Mouse (Mus musculus) monocyte, adult 2 months (primary cell): Measurements from ENCODE around the gene Sec23ip.

Source experiments
- DNase-seq, 2 experiments: peaks; one replicate each; pipeline ENCODE4 v3.0.0; 2022; ENCODE audit warnings: low spot score in 2 of 2, low read depth in 1 of 2

The Sec23ip gene

GRCm38 (mm10) chr7:128777201-128777600 is 32.5 kb downstream of the Sec23ip start:
- no peak for DNase-seq

DNA sequence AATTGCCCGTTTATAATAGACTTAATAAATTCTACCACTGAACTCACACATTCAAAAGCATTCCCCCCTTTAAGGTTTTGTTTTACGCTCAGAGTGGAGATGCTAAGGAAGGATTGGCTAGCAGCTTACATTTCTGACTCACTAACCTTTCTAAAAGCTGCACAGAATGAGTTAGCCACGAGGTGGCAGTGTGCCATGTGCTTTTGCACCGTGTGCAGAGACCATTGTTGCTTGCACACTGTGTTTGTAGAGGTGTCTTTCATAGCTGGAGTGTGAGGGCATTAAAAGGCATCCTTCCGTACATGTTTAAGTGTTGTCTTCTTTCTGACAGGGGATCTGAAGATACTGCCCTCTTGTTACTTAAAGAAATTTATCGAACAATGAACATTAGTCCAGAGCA is 34.6 kb downstream of the Sec23ip start:
- no peak for DNase-seq

DNA sequence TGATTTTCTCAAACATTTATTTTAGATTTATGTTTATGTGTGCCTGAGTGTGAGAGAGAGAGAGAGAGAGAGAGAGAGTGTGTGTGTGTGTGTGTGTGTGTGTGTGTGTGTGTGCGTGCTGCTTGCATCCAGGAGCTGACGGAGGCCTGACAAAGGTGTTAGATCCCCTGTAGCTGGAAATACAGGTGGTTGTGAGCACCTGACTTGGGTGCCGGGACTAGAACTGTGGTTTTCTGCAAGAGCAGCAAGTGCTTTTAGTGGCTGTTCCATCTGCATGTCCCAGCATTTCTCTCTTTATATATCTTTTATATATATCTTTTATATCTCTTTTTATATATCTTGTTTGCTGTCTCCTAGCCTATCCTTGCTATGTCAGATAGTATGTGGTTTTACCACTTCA is 37.1 kb downstream of the Sec23ip start:
- no peak for DNase-seq

- no peak for DNase-seq
These were observed 45.3 kb downstream of the Sec23ip start for GRCm38 (mm10) chr7:128790045-128790444.

DNA sequence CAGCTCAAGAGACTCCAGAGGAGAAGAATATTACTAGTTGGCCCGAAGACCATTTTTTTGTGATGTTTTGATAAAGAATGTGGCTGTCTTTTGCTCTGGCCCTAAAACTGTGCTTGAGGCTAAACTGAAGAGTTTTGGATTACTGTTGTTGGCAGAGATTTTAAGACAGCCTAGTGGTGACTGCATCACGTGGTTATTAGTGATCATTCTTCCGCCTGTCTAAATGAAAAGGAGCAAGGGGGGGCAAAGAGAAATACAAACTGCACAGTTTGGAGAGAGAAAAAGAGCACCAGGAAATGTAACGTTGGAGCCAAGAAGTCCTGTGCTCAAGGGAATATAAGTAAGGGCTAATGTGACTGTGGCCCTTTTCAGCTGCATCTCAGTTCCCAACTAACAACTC is 48.7 kb downstream of the Sec23ip start:
- DNase-seq = no peak

- no peak for DNase-seq
These were observed 80.3 kb downstream of the Sec23ip start for GRCm38 (mm10) chr7:128824986-128825563.

GRCm38 (mm10) chr7:128832455-128833081 is 87.8 kb downstream of the Sec23ip start:
- DNase-seq = no peak

GRCm38 (mm10) chr7:128833196-128833595 is 88.5 kb downstream of the Sec23ip start:
- no peak for DNase-seq
